Mouse (Mus musculus) layer of hippocampus, postnatal 36 days (tissue): ENCODE results near the gene Gnb1l. TPM values are rescaled to one million over a fixed set of nuclear protein-coding genes. Genes with fewer than 3 reads are reported as not detected.
A peak's percentile ranks its signal among the peaks of the same experiment; 100 is the strongest.
"Not testable (repeated sequence)": the region's sequence is repeated elsewhere in the genome, so short reads cannot be mapped to it uniquely, and the experiment has no call there.

Experiments
- DNase-seq, 2 experiments: peaks; one replicate each; pipeline ENCODE4 v3.0.0; 2022
- total RNA-seq, 2 experiments: library from RNA; stranded (reverse); gene quantifications; 2 replicates each; pipeline ENCODE4 v1.2.3; 2021

Gnb1l gene
- total RNA-seq, 2 experiments from 2014 or later, result 6.6 to 6.9 TPM

GRCm38 (mm10) chr16:18484386-18484785, 14.1 kb upstream of the Gnb1l start:
- no peak for DNase-seq

DNA sequence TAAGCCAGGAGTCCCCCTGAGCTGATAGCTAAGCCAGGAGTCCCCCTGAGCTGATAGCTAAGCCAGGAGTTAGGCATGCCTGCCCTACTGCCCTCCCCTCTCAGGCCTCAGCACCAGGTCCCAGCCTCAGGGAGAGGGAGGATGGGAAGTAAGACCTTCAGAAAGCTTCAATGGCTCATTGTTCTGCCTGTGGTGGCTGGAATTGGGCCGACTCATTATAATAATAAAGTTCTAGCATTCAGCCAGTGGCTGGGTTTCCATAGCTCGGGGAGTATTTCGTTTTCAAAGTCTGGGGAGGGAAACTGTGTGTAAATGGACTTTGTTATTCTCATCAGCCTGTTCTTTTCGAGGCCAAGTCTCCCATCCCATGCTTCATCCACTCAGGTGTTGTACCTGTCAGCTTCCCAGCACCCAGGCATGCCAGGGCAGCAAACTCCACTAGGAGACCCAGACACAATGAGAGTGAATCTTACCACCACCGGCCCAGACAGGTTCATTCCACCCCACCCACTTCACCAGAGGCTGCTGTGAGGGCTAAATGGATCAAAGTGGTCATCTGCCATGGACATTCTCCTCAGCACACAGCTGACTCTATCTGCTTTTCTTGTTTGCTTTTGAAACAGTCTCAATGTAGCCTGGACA, 13.6 kb upstream of the Gnb1l start:
- DNase-seq, result no peak

DNA sequence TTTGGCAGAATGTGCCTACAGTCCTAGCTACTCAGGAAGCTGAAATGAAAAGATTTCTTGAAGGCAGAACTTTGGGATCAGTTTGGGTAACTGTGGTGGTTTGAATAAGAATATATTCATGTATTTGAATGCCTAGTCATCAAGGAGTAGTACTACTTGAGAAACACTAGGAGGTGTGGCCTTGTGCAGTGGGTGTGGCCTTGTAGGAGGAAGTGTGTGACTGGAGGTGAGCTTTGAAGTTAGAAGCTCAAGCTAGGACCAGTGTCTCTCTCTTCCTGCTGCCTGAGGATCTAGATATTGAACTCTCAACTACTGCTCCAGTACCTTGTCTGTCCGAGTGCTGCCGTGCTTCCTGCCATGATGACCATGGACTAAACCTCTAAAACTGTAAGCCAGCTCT, 12.4 kb upstream of the Gnb1l start:
- no peak for DNase-seq

DNA sequence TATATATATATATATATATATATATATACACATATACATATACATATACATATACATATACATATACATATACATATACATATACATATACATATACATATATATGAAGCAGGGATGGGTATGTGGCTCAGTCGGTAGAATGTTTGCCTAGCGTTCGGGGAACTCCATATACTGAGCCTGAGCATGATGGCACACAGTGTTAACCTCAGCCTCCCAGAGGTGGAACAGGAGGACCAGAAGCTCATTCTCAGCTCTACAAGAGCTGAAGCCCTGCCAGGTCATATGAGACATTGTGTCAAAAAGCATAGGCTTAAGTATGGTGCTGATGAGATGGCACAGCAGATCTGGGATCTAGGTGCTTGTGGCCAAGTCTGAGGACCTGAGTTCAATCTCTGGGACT, 8.2 kb upstream of the Gnb1l start:
- DNase-seq, result no peak

DNA sequence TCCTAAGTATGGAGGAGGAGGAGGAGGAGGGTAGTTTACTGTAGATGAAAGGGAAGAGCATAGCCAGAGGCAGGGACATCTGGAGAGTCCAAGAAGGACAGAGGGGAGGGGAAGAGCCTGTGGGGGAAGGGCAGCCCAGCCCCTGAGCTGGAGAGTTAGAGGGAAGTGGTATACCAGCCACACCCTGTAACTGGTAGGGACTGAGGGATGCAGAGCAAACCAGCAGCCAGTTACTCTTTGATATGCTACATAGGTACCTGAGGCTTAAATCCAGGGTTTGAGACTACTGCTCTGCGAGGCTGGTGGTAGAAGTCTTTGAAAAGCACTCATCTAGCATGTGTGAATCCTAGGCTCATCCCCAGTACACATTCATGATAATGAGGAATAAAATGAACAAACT, 7.6 kb upstream of the Gnb1l start:
- DNase-seq, result no peak

- no peak for DNase-seq
Measured at GRCm38 (mm10) chr16:18497865-18498515, 523 bp upstream of the Gnb1l start.

DNA sequence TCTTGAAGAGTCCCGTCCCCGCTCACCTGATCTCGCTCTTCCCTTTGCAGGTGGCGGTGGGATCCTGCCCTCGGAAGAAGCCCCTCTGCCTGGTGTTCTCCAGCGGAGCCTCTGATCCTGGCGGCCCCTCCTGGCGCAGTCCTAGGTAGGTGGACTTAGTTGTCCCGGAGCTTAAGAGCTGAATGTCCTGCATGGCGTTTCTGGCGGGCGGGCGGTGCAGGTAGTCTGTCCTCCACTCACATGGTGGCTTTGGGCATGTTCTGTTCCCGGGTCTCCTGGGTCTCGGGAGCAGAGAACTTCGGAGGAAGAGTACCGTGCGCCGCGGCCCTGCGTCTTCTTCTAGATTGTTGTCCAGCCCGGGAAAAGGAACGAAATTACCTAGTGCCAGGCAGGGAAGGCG, 483 bp downstream of the Gnb1l start:
- no peak for DNase-seq

- DNase-seq, result no peak
Measured at GRCm38 (mm10) chr16:18501531-18501930, 3.0 kb downstream of the Gnb1l start.

GRCm38 (mm10) chr16:18503566-18504342, 5.2 kb downstream of the Gnb1l start:
- no peak for DNase-seq

- no peak for DNase-seq
Measured at GRCm38 (mm10) chr16:18506524-18507199, 8.1 kb downstream of the Gnb1l start.

DNA sequence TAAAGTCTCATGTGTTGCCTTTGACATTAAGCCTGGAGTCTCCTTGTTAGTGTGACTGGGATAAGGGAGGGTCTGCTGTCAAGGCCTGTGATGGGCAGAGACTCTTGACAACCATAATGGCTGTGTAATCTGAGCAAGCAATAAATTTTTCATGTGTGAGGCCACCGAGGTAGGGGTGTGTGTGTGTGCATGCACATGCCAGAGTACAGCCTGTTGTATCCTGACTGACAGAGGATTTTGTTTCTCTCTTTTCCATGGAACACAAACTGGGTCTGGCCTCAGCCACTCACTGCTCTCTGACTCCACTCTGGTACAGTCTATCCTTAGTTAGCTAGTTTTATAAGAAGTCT, 8.7 kb downstream of the Gnb1l start:
- DNase-seq, result no peak

DNA sequence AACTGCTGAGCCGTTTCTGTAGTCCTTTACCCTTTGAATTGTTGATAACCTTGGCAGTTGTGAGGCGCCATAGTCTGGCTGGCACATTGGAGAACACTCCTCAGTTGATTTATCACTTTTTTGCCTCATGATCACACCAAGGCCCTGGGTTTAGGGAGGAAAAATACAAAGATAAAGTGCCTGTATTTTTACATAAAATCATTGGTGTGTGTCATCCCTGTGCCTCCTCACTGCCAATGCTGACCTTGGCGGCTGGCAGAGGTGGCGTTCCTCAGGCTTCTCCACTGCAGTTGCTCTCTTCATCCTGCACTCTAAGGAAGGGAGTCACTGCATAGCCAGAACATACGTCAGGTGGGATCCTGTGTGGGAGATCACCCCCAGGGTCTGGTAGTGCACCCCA, 13.2 kb downstream of the Gnb1l start:
- no peak for DNase-seq

DNA sequence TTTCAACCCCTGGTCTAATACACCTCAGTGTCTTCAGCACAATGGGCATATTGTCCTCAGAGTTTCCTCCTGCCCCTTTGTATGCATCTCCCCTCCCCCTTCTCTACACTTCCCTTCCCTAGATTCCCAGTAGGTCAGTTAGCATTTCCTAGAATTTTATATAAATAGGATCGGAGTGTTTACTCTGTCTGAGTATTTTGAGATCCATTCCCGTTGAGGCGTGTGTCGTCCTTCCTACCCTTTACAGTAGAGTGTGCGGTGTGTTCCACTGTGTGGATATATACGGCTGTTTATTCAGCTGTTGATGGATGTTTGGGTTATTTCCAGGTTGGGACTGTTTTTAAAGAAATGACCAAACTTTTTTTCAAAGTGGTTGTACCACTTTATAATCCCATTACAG, 15.0 kb downstream of the Gnb1l start:
- DNase-seq, result no peak

- DNase-seq, result peak; percentile 37 to 49
Measured at GRCm38 (mm10) chr16:18518091-18518490, 19.6 kb downstream of the Gnb1l start.

DNA sequence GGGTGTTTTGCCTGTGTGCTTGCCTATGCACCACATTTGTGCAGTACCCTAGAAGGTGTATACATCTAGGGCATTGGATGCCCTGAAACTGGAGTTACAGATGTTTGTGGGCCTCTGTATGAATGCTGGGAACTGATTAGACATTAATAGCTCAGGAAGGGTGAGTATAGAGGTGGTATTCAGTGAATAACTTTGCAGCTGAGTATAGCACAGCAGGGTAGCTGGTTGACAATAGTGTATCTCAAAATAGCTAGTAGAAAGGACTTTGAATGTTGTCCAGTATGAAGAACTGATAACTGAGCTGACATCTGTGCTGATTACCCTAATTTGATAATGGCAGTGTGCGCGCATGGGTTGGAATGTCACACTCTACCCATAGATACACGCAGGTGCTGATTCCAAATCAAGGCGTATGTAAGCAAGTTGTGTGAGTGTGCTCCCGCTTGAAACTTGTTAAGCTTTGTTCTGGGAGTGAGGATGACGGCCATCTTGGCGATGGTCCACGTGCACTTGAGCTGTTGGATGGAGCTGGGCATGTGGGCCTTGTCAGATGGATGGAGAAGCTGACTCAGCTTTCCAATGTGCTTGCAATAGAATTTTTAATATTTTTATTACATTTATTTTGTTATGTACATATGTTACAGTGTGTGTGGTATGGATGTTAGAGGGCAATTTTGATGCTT, 25.2 kb downstream of the Gnb1l start:
- no peak for DNase-seq

DNA sequence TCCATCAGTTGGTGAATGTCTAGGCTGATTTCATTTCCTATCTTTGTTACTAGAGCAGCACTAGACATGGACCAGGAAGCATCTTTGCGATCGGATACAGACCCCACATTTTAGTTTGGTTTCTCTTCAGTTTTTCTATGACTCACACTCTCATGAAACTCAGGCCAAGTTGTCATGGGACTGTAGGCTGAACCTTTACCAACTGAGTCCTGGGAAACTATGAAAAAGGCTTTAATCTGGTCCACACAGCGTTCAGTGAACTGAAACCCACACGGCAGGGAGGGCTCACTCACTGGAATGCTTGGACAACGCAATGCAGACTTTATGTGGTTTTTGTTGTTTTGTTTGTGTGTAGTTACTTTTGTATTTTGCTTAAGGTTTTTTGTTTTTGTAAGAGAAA, 30.1 kb downstream of the Gnb1l start:
- DNase-seq, result no peak

- DNase-seq, result not testable (repeated sequence)
Measured at GRCm38 (mm10) chr16:18533061-18533460, 34.5 kb downstream of the Gnb1l start.

DNA sequence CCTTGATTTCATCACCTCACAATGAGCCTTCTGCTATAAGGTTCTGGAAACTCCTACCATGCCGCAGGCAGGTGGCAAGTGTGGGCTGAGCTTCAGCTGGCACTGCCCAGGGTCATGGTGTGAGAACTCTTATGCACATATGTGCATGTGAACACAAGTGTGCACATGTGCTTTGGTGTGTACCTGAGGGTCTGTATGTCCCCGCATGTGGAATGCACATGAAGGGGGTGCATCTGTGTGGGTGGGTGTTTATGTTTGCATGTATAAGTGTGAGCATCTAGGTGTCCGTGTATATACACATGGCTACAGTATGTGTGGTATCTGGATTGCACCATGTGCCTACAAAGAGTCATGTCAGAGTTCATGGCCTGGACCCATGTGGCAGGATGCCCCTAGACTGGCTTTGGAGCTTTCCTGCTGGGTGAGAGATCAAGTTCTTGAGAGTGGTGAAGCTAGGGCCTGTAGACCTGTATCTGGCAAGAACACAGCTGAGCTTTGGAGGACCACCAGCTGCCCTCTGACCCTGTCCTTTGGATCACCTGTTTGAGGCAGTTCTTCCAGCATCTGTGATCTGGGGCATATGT, 39.0 kb downstream of the Gnb1l start:
- DNase-seq, result no peak

DNA sequence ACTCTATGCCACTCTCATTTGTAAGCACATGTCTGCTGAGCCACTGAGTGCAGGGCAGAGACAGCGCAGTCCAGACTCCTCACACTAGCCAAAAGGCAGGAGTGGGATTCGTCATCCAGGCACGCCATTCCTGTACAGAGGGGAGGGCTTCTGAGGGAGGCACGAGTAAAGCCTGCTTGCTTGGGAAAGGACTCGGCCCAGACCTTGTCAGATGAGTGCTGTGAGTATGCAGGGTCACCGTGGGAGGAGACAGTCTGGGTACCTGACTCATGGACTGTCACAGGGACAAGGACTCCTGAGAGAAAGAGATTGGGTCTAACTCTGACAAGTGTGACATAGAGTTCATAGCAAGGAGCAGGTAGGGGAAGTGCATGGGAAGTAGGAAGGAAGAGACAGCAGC, 40.8 kb downstream of the Gnb1l start:
- no peak for DNase-seq

DNA sequence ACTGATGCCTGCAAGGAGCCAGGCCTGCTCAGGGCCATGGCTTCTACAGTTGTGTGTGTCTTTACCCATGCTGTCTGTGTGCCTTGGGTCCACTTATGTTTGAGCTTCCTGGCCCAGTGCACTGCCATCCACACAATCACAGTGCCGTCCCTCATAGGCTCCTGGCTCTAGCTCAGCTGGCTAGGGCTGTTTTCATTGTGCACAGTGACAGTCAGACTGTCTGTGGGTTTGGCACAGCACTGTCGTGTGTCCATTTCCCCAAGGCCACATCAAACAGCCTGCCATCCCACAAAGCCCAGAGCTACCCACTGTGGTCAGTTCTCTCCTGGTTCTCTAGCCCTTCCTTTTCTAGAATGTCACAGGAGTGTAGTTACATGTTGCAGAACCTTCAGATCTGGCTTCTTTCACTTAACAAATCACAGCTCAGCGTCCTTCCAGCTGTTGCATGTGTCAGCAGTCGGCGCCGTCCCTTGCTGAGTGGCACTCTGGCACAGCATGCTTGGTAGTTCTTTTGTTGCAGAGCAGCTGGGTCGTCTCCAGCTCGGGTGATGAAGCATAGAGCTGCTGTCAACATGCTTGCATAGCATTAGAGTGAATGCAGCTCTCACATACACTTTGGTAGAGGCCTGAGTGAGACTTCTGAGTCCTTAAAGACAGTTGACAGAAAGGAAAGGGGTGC, 44.8 kb downstream of the Gnb1l start:
- DNase-seq, result peak; percentile 10 to 15

DNA sequence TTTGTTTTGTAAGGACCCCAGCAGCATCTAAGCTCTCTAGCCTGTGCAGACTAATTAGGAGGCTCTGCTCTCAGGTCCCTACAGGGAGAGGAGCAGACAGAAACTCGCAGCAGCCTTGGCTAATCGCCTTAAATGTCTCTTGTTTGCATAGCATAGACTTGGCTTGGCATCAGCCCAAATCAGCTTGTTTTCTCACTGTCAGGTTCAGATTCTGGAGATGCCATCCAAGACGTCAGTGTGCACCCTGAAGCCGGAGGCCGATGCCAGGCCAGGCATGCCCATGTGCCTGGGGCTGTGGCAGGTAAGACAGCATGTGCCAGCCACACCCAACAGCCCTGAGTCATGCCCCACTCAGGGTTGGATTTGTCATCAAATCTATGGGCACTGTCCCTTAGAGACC, 49.4 kb downstream of the Gnb1l start:
- DNase-seq, result no peak

GRCm38 (mm10) chr16:18551604-18552003, 53.1 kb downstream of the Gnb1l start:
- DNase-seq, result no peak
